Mouse (Mus musculus) forebrain, embryonic 11.5 days (tissue): ENCODE measurements around the gene Spns1. TPM values are rescaled to one million over a fixed set of nuclear protein-coding genes. Genes with fewer than 3 reads are reported as not detected.
A peak's percentile ranks its signal among the peaks of the same experiment; 100 is the strongest.
"Not testable (repeated sequence)": the region's sequence is repeated elsewhere in the genome, so short reads cannot be mapped to it uniquely, and the experiment has no call there.

Source experiments
- ATAC-seq: fragments of 200-750 bp; cut with Nextera tagmentation; replicated peaks from 2 replicates; pipeline ENCODE4 v1.8.0; 2017; ENCODE audit warnings: moderate TSS enrichment; ENCODE audit not compliant: low FRiP score
- DNase-seq: peaks from one replicate; pipeline ENCODE4 v3.0.0-alpha.2; 2017; ENCODE audit warnings: low spot score
- H3K27ac ChIP-seq: fragments of 300-500 bp; sonication (generic); 2 replicates; pipeline ENCODE4 v1.5.1; 2014; ENCODE audit warnings: low read depth, low read length
- H3K27me3 ChIP-seq: fragments of 300-500 bp; sonication (generic); 2 replicates; pipeline ENCODE4 v1.6.1; 2014; ENCODE audit warnings: mild to moderate bottlenecking, low read length, mixed read lengths; ENCODE audit not compliant: control insufficient read depth, insufficient read depth
- H3K36me3 ChIP-seq: fragments of 300-500 bp; sonication (generic); 2 replicates; pipeline ENCODE4 v1.6.1; 2014; ENCODE audit warnings: mild to moderate bottlenecking, low read length, moderate library complexity, mixed read lengths; ENCODE audit not compliant: control insufficient read depth, insufficient read depth
- H3K4me1 ChIP-seq: fragments of 300-500 bp; sonication (generic); replicated peaks from 2 replicates; pipeline ENCODE4 v1.6.1; 2014; ENCODE audit warnings: low read length, mixed read lengths; ENCODE audit not compliant: control insufficient read depth, insufficient read depth
- H3K4me2 ChIP-seq: fragments of 300-500 bp; sonication (generic); 2 replicates; pipeline ENCODE4 v1.6.1; 2014; ENCODE audit warnings: low read depth, mild to moderate bottlenecking, low read length, moderate library complexity, mixed read lengths; ENCODE audit not compliant: severe bottlenecking
- H3K4me3 ChIP-seq: fragments of 300-500 bp; sonication (generic); 2 replicates; pipeline ENCODE4 v1.5.1; 2014; ENCODE audit warnings: low read depth, low read length
- H3K9ac ChIP-seq: fragments of 300-500 bp; sonication (generic); 2 replicates; pipeline ENCODE4 v1.6.1; 2014; ENCODE audit warnings: low read length
- H3K9me3 ChIP-seq: fragments of 300-500 bp; sonication (generic); 2 replicates; pipeline ENCODE4 v1.6.1; 2016; ENCODE audit warnings: low read length, mixed read lengths; ENCODE audit not compliant: control insufficient read depth
- WGBS: fragments of 180-500 bp; shearing (Covaris S2); extraction: QIAGEN DNeasy Blood & Tissue Kit; methylation state at CpG from one replicate; pipeline ENCODE4 v1.1.7; 2014; 5-methylcytosine and 5-hydroxymethylcytosine counted together
- polyA plus RNA-seq: library from polyadenylated mRNA; unstranded; fragments of >200 nt; fragmentation: Nextera tagmentation; extraction: Ambion mirVana; gene quantifications from 2 replicates; pipeline ENCODE4 v1.2.1, GENCODE M21; 2014

Gene Spns1
- polyA plus RNA-seq, 1 experiment from 2014 or later, result 53.9 TPM

DNA sequence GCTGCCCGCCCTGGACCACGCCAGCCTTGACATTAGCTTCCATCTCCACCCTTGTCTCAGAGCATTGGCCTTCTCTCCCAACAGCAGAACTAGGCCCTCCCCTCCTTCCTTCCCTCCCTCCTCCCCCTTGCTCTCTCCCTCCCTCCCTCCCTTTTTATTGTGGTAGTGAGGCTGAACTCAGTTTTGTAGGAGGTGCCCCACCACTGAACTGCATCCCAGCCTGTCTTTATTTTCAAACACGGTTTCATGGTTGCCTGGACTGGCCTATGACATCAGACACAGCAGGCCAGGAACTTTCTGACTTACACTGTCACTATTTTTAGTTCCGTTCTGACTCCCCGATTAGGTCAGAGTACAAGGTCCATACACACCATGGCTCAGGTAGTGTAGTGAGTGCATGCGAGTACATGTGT, 37.0 kb downstream of the Spns1 start:
- H3K36me3 ChIP-seq, result no peaks in the 10 kb centered on the region
- 82% methylated on average over 6 of the region's 6 CpGs for WGBS
- H3K4me2 ChIP-seq, result no peak overlapping the region
- no peak overlapping the region for H3K27ac ChIP-seq
- H3K27me3 ChIP-seq, result no peaks in the 10 kb centered on the region
- no peak overlapping the region for H3K9ac ChIP-seq
- H3K4me3 ChIP-seq, result no peak overlapping the region
- DNase-seq (no peak), ATAC-seq (no peak)
- H3K9me3 ChIP-seq, result no peaks in the 10 kb centered on the region
- no peaks in the 10 kb centered on the region for H3K4me1 ChIP-seq

DNA sequence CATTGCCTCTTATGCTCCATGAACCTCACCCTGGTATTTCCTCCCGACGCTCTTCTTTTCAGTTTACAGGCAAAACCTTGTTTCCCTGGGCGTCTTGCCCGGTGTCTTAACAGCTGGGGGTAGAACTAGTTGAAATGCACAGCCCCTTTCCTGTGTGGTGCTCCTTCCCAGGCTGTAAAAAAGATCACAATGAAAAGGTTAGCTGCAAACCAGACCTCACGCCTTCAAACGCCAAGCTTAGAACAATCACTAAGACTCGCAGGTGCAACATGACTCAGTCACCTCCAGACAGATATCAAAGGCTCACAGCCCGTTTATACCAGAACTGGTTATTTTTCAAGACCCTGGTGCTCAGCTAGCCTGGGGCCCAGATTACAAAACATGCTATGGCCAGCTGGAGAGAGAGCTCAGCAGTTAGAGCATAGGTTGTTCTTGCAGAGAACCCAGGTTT, 37.7 kb downstream of the Spns1 start:
- Histone ChIP-seq H3K9me3 (no peaks in the 10 kb centered on the region), H3K9ac (no peak overlapping the region), H3K4me2 (no peak overlapping the region), H3K4me3 (no peak overlapping the region), H3K27me3 (no peaks in the 10 kb centered on the region), H3K36me3 (no peaks in the 10 kb centered on the region), H3K27ac (no peak overlapping the region), H3K4me1 (no peaks in the 10 kb centered on the region)
- peak; percentile 18 for DNase-seq
- WGBS, result 89% methylated on average over 8 of the region's 8 CpGs
- no peak for ATAC-seq

DNA sequence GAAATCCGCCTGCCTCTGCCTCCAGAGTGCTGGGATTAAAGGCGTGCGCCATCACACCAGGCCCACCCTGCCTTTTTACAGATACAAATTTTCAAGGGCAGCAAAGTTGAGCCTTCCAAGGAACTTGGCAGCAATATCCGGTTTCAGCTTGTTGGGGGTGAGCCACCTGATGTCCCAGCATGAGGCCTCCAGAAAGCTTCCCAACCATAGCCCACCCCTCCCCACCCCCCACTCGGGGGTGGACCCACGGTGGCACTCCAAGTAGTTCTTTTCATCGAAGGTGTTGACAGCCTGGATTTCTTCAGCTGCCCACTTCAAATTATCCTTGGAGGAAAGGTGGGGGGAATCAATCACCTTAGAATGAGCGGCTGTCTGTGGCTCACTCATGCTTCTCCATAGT, 38.3 kb downstream of the Spns1 start:
- WGBS, result 85% methylated on average over 8 of the region's 8 CpGs
- H3K27ac ChIP-seq, result no peak overlapping the region
- ATAC-seq, result no peak

DNA sequence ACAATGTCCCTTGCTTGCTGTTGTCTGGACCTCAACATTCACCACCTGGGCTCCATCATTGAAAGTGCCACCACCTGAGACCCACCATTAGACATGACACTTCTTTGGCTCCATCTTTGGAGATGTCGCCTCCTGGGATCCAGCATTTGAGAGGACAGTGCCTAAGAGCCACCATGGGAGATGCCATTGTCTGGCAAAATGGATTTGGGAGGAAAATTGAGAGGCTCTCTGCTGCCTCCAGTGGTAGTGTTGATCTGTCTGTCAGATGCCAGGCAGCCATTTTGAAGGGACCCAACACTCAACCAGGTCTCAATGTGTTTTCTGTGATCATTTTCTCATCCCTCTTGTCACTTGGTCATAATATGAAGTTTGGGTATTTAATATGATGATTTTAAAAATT, 41.7 kb downstream of the Spns1 start:
- DNase-seq, result peak; percentile 36
- no peak overlapping the region for H3K27ac ChIP-seq
- WGBS, result 83% methylated on average over 1 of the region's 1 CpGs
- H3K36me3 ChIP-seq, result no peaks in the 10 kb centered on the region
- no peak overlapping the region for H3K4me3 ChIP-seq
- no peak overlapping the region for H3K4me2 ChIP-seq
- ATAC-seq, result no peak
- no peak overlapping the region for H3K9ac ChIP-seq
- H3K27me3 ChIP-seq, result no peaks in the 10 kb centered on the region
- H3K9me3 ChIP-seq, result no peaks in the 10 kb centered on the region
- H3K4me1 ChIP-seq, result no peaks in the 10 kb centered on the region

More for the DNA sequence above, 38.3 kb downstream of the Spns1 start:
- H3K9ac ChIP-seq, result no peak overlapping the region
- no peaks in the 10 kb centered on the region for H3K36me3 ChIP-seq
- no peak overlapping the region for H3K4me3 ChIP-seq
- DNase-seq, result peak; percentile 33
- no peak overlapping the region for H3K4me2 ChIP-seq
- H3K4me1 ChIP-seq, result no peaks in the 10 kb centered on the region
- H3K27me3 ChIP-seq, result no peaks in the 10 kb centered on the region
- H3K9me3 ChIP-seq, result no peaks in the 10 kb centered on the region

DNA sequence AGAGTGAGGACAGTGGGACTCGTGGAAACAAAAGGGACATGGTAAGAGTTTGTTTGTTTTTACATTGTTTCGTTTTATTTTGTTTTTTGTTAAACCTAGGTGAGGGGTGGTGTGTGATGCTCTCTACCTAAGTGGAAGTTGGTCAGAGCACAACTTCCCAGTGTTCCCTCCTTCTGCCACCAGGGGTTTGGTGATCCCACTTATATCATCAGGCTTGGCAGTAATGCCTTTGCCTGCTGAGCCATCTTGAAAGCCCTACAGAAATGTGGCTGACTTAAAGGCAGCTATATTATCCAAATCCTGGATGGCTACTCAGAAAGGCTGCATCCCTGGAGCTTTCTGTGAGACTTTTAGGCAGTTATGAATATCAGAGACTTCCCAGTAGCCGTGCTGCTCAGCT, 44.6 kb downstream of the Spns1 start:
- H3K9ac ChIP-seq, result no peak overlapping the region
- no peak overlapping the region for H3K4me3 ChIP-seq
- no peaks in the 10 kb centered on the region for H3K36me3 ChIP-seq
- no peak overlapping the region for H3K4me2 ChIP-seq
- H3K9me3 ChIP-seq, result no peaks in the 10 kb centered on the region
- ATAC-seq (no peak), DNase-seq (peak; percentile 6)
- no peaks in the 10 kb centered on the region for H3K4me1 ChIP-seq
- WGBS, result 74% methylated on average over 3 of the region's 3 CpGs
- no peak overlapping the region for H3K27ac ChIP-seq
- H3K27me3 ChIP-seq, result no peaks in the 10 kb centered on the region

DNA sequence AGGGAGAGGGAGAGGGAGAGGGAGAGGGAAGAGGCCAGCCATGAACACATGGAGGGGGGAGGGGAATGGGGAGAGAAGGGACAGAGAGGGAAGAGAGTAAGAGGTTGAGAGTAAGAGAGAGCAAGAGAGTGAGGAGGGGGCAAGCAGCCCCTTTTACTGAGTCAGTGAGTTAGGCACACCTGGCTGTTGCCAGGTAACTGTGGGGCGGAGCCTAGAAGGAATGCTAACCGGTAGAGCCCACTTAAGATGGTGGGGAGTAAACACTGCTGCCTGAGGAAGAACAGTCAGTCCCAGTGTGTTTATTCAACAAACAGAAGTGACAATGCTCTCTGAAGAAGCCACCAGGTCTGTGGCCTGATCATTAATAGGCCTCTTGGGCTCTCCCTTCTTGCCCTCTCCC, 46.6 kb downstream of the Spns1 start:
- ATAC-seq (no peak), DNase-seq (no peak)
- Histone ChIP-seq H3K9ac (no peak overlapping the region), H3K4me3 (no peak overlapping the region), H3K4me2 (no peak overlapping the region), H3K36me3 (no peaks in the 10 kb centered on the region), H3K27ac (no peak overlapping the region), H3K4me1 (no peaks in the 10 kb centered on the region), H3K9me3 (no peaks in the 10 kb centered on the region), H3K27me3 (no peaks in the 10 kb centered on the region)
- 55% methylated on average over 2 of the region's 2 CpGs for WGBS

DNA sequence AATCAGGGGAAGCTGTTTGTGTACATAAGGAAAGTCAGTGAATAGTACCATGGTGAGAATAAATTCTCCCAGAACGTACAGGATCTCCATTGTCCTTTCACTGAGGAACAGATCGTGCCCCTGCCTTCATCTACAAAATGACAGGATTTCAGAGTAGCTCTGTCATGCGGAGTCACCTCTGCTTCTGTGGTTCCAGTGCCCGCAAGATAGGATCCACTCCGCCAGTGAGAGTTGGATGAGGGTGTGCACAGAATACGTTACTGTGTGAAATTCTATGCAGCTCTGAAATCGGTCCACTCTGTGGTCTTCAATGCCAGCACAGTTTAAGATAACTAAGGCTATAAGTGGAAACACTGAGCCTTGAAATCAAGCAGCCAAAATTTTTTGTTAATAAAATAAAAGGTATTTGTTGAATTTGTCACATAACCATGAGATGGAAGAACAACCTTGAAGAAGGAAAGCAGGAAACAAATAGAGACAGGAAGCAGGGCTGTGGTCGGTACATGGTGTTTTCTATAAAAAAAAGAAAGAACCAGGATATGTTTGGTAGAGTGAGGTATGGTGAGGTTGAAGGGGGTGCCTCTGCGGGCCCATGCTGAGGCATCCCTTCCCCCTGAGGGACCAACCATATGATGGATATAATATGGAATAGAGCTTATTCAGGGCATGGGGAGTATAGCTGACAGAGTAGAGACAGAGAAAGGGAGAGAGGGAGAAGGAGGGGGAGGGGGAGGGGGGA, 47.2 kb downstream of the Spns1 start:
- Histone ChIP-seq H3K9ac (no peak overlapping the region), H3K27me3 (no peaks in the 10 kb centered on the region), H3K9me3 (no peaks in the 10 kb centered on the region), H3K4me1 (no peaks in the 10 kb centered on the region), H3K4me2 (no peak overlapping the region), H3K36me3 (no peaks in the 10 kb centered on the region), H3K27ac (no peak overlapping the region), H3K4me3 (no peak overlapping the region)
- DNase-seq, result no peak
- ATAC-seq, result no peak
- WGBS, result 88% methylated on average over 9 of the region's 9 CpGs

DNA sequence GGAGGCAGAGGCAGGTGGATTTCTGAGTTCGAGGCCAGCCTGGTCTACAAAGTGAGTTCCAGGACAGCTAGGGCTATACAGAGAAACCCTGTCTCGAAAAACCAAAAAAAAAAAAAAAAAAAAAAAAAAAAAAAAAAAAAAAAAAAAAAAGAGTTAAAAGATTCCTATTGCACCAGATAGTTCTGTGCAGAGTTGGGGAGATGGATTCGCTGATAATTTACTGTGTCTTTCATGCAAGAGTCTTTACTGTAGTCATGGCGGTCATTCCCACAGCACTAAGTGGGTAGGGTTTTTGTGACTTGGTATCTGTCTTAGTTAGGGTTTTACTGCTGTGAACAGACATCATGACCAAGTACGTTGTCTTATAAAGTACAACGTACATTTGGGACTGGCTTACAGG, 48.4 kb downstream of the Spns1 start:
- H3K4me2 ChIP-seq, DNase-seq, H3K27ac ChIP-seq, H3K4me1 ChIP-seq, H3K4me3 ChIP-seq, H3K9me3 ChIP-seq, H3K9ac ChIP-seq, H3K36me3 ChIP-seq, H3K27me3 ChIP-seq, ATAC-seq: not testable (repeated sequence)
- WGBS, result 91% methylated on average over 5 of the region's 6 CpGs

DNA sequence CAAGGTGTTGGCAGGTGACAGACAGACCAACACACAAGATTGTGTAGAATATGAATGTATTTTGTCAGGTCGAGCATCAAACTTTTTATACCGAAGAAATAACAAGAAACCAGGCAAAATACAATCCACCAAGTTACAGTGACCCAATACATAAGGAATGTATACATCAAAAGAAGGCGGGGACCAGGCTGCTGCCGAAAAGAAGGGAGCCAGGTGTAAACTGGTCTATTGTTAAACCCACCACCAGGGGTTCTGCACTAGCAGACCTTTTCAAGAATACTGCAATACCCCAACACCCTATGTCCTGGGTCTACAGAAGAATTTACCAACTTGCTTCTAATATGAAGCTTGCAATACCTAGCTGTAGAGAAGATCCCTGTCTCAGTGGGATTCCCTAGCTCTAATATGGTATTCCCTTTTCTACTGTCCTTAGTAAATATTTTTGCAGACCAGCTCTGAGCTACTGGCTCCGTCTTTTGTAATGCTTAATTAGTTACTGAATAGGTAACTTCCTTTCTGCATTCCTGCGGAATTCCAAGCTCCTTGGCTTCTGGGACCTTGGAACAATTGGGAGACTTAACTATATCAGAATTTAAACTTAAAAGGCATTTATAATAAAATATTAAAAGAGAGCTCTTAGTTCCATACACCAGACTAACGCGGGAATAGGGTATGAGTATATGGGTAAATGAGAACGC, 51.5 kb downstream of the Spns1 start:
- H3K4me1 ChIP-seq, H3K27me3 ChIP-seq, H3K4me3 ChIP-seq, DNase-seq, H3K4me2 ChIP-seq, H3K9ac ChIP-seq, H3K27ac ChIP-seq, H3K9me3 ChIP-seq, ATAC-seq, H3K36me3 ChIP-seq: not testable (repeated sequence)
- 18% methylated on average over 9 of the region's 9 CpGs for WGBS
